Mouse (Mus musculus) liver, embryonic 12.5 days (tissue): Measurements from ENCODE around the gene Gm42674. TPM values are rescaled to one million over a fixed set of nuclear protein-coding genes. Genes with fewer than 3 reads are reported as not detected.
A peak's percentile ranks its signal among the peaks of the same experiment; 100 is the strongest.

Experiments
- ATAC-seq: fragments of 200-750 bp; cut with Nextera tagmentation; 2 replicates; pipeline ENCODE4 v1.8.0; 2017; ENCODE audit warnings: moderate number of reproducible peaks, mild to moderate bottlenecking, moderate library complexity
- H3K27ac ChIP-seq: fragments of 300-500 bp; sonication (generic); 2 replicates; pipeline ENCODE4 v1.5.1; 2016; ENCODE audit warnings: mild to moderate bottlenecking
- H3K27me3 ChIP-seq: fragments of 300-500 bp; sonication (generic); replicated peaks from 2 replicates; pipeline ENCODE4 v1.6.1; 2016; ENCODE audit warnings: mild to moderate bottlenecking, moderate library complexity
- H3K36me3 ChIP-seq: fragments of 300-500 bp; sonication (generic); 2 replicates; pipeline ENCODE4 v1.6.1; 2016; ENCODE audit warnings: mild to moderate bottlenecking, moderate library complexity
- H3K4me1 ChIP-seq: fragments of 300-500 bp; sonication (generic); 2 replicates; pipeline ENCODE4 v1.6.1; 2016
- H3K4me2 ChIP-seq: fragments of 300-500 bp; sonication (generic); 2 replicates; pipeline ENCODE4 v1.6.1; 2016; ENCODE audit warnings: mild to moderate bottlenecking, moderate library complexity
- H3K4me3 ChIP-seq: fragments of 300-500 bp; sonication (generic); 2 replicates; pipeline ENCODE4 v1.5.1; 2016; ENCODE audit warnings: mild to moderate bottlenecking, moderate library complexity
- H3K9ac ChIP-seq: fragments of 300-500 bp; sonication (generic); 2 replicates; pipeline ENCODE4 v1.6.1; 2016; ENCODE audit warnings: mild to moderate bottlenecking, moderate library complexity
- H3K9me3 ChIP-seq: fragments of 300-500 bp; sonication (generic); replicated peaks from 2 replicates; pipeline ENCODE4 v1.6.1; 2016; ENCODE audit warnings: mild to moderate bottlenecking, moderate library complexity
- whole genome bisulfite sequencing: fragments of 180-500 bp; shearing (Covaris S2); methylation state at CpG from one replicate; pipeline ENCODE4 v1.1.7; 2016; ENCODE audit not compliant: insufficient replicate concordance; 5-methylcytosine and 5-hydroxymethylcytosine counted together
- polyA plus RNA-seq: library from polyadenylated mRNA; unstranded; fragments of >200 nt; fragmentation: Nextera tagmentation; extraction: Ambion mirVana; gene quantifications from 2 replicates; pipeline ENCODE4 v1.2.1, GENCODE M21; 2016

Gm42674 gene
- polyA plus RNA-seq, 1 experiment from 2014 or later = not detected

- H3K4me1 ChIP-seq = no peaks in the 10 kb centered on the region; the same call in 1 of the 2 replicates
- no peaks in the 10 kb centered on the region for H3K27me3 ChIP-seq
- H3K4me3 ChIP-seq = no peak overlapping the region
- 28% methylated on average over 5 of the region's 5 CpGs for WGBS
- H3K9ac ChIP-seq = no peak overlapping the region
- no peak overlapping the region for H3K27ac ChIP-seq
- no peak overlapping the region for H3K4me2 ChIP-seq
- no peaks in the 10 kb centered on the region for H3K9me3 ChIP-seq
- ATAC-seq = 0 out of 2 replicates have a peak, but pooled peaks have one; percentile 22
- H3K36me3 ChIP-seq = no peaks in the 10 kb centered on the region
Measured at GRCm38 (mm10) chr3:90585595-90585994, 16.1 kb upstream of the Gm42674 start.

- ATAC-seq = no peak
- no peaks in the 10 kb centered on the region; the same call in 1 of the 2 replicates for H3K4me1 ChIP-seq
- H3K9me3 ChIP-seq = no peaks in the 10 kb centered on the region
- no peak overlapping the region for H3K27ac ChIP-seq
- WGBS = 71% methylated on average over 15 of the region's 15 CpGs
- no peak overlapping the region for H3K4me2 ChIP-seq
- no peak overlapping the region for H3K4me3 ChIP-seq
- H3K27me3 ChIP-seq = no peaks in the 10 kb centered on the region
- no peaks in the 10 kb centered on the region for H3K36me3 ChIP-seq
- no peak overlapping the region for H3K9ac ChIP-seq
Measured at GRCm38 (mm10) chr3:90586016-90586643, 15.6 kb upstream of the Gm42674 start.

GRCm38 (mm10) chr3:90586906-90587305, 14.8 kb upstream of the Gm42674 start:
- 29% methylated on average over 10 of the region's 10 CpGs for WGBS
- H3K9me3 ChIP-seq = no peaks in the 10 kb centered on the region
- H3K4me3 ChIP-seq = no peak overlapping the region
- H3K4me1 ChIP-seq = no peaks in the 10 kb centered on the region; the same call in 1 of the 2 replicates
- no peaks in the 10 kb centered on the region for H3K27me3 ChIP-seq
- ATAC-seq = no peak
- H3K9ac ChIP-seq = no peak overlapping the region
- no peak overlapping the region for H3K27ac ChIP-seq
- no peaks in the 10 kb centered on the region for H3K36me3 ChIP-seq
- H3K4me2 ChIP-seq = no peak overlapping the region

- Histone ChIP-seq H3K4me3 (no peak overlapping the region), H3K4me1 (no peaks in the 10 kb centered on the region; the same call in 1 of the 2 replicates), H3K9ac (no peak overlapping the region), H3K36me3 (no peaks in the 10 kb centered on the region), H3K9me3 (no peaks in the 10 kb centered on the region), H3K27me3 (no peaks in the 10 kb centered on the region), H3K4me2 (no peak overlapping the region), H3K27ac (no peak overlapping the region)
- 75% methylated on average over 14 of the region's 14 CpGs for WGBS
- no peak for ATAC-seq
Measured at GRCm38 (mm10) chr3:90587361-90588101, 14.2 kb upstream of the Gm42674 start.

- no peak overlapping the region for H3K9ac ChIP-seq
- no peaks in the 10 kb centered on the region for H3K36me3 ChIP-seq
- no peak overlapping the region for H3K4me2 ChIP-seq
- H3K27ac ChIP-seq = no peak overlapping the region
- no peak overlapping the region for H3K4me3 ChIP-seq
- no peaks in the 10 kb centered on the region for H3K27me3 ChIP-seq
- H3K4me1 ChIP-seq = no peaks in the 10 kb centered on the region; the same call in 1 of the 2 replicates
- no peaks in the 10 kb centered on the region for H3K9me3 ChIP-seq
- no peak for ATAC-seq
- WGBS = 38% methylated on average over 6 of the region's 6 CpGs
Measured at GRCm38 (mm10) chr3:90589390-90589789, 12.3 kb upstream of the Gm42674 start.

- no peak within 1 kb of the TSS for H3K27ac ChIP-seq
Measured at GRCm38 (mm10) chr3:90589947-90590346, 11.8 kb upstream of the Gm42674 start, which contains the start of gene S100a2. TSS of gene S100a2 (plus strand) at chr3:90590247.

GRCm38 (mm10) chr3:90594466-90594865, 7.2 kb upstream of the Gm42674 start:
- Histone ChIP-seq H3K27ac (no peak overlapping the region), H3K36me3 (no peaks in the 10 kb centered on the region)
- WGBS = 71% methylated on average over 1 of the region's 1 CpGs

More at GRCm38 (mm10) chr3:90589947-90590346, 11.8 kb upstream of the Gm42674 start, which contains the start of gene S100a2:
- no peak within 1 kb of the TSS for H3K4me3 ChIP-seq
- H3K4me2 ChIP-seq = no peak within 1 kb of the TSS
- H3K27me3 ChIP-seq = no peaks in the 10 kb centered on the region
- no peak within 1 kb of the TSS for H3K9ac ChIP-seq
- no peak for ATAC-seq
- H3K9me3 ChIP-seq = no peaks in the 10 kb centered on the region
- no peaks in the 10 kb centered on the region for H3K36me3 ChIP-seq
- H3K4me1 ChIP-seq = no peaks in the 10 kb centered on the region; the same call in 1 of the 2 replicates
- 60% methylated on average over 8 of the region's 8 CpGs for WGBS

GRCm38 (mm10) chr3:90595556-90595955, 6.1 kb upstream of the Gm42674 start:
- no peaks in the 10 kb centered on the region for H3K27me3 ChIP-seq
- ATAC-seq = no peak

More at GRCm38 (mm10) chr3:90594466-90594865, 7.2 kb upstream of the Gm42674 start:
- no peaks in the 10 kb centered on the region for H3K9me3 ChIP-seq
- no peaks in the 10 kb centered on the region for H3K4me1 ChIP-seq
- H3K27me3 ChIP-seq = no peaks in the 10 kb centered on the region
- H3K4me3 ChIP-seq = no peak overlapping the region
- ATAC-seq = no peak
- H3K9ac ChIP-seq = no peak overlapping the region
- H3K4me2 ChIP-seq = no peak overlapping the region

GRCm38 (mm10) chr3:90596810-90597209, 4.9 kb upstream of the Gm42674 start:
- 81% methylated on average over 6 of the region's 6 CpGs for WGBS

More at GRCm38 (mm10) chr3:90595556-90595955, 6.1 kb upstream of the Gm42674 start:
- H3K4me3 ChIP-seq = no peak overlapping the region
- 42% methylated on average over 5 of the region's 5 CpGs for WGBS
- no peak overlapping the region for H3K9ac ChIP-seq
- no peaks in the 10 kb centered on the region for H3K9me3 ChIP-seq
- H3K4me1 ChIP-seq = no peaks in the 10 kb centered on the region
- no peak overlapping the region for H3K4me2 ChIP-seq
- H3K27ac ChIP-seq = no peak overlapping the region
- H3K36me3 ChIP-seq = no peaks in the 10 kb centered on the region

GRCm38 (mm10) chr3:90597736-90598135, 4.0 kb upstream of the Gm42674 start:
- WGBS = 59% methylated on average over 6 of the region's 6 CpGs
- ATAC-seq = no peak
- Histone ChIP-seq H3K27ac (no peak overlapping the region), H3K27me3 (no peaks in the 10 kb centered on the region), H3K9ac (no peak overlapping the region), H3K36me3 (no peaks in the 10 kb centered on the region), H3K4me3 (no peak overlapping the region), H3K4me2 (no peak overlapping the region), H3K4me1 (no peaks in the 10 kb centered on the region), H3K9me3 (no peaks in the 10 kb centered on the region)

More at GRCm38 (mm10) chr3:90596810-90597209, 4.9 kb upstream of the Gm42674 start:
- no peak overlapping the region for H3K27ac ChIP-seq
- H3K27me3 ChIP-seq = no peaks in the 10 kb centered on the region
- H3K4me1 ChIP-seq = no peaks in the 10 kb centered on the region
- no peak overlapping the region for H3K4me2 ChIP-seq
- no peak overlapping the region for H3K4me3 ChIP-seq
- no peaks in the 10 kb centered on the region for H3K9me3 ChIP-seq
- H3K9ac ChIP-seq = no peak overlapping the region
- no peaks in the 10 kb centered on the region for H3K36me3 ChIP-seq
- ATAC-seq = no peak

GRCm38 (mm10) chr3:90598212-90598611, 3.5 kb upstream of the Gm42674 start:
- no peaks in the 10 kb centered on the region for H3K9me3 ChIP-seq
- H3K27me3 ChIP-seq = no peaks in the 10 kb centered on the region
- no peak overlapping the region for H3K4me3 ChIP-seq
- no peak overlapping the region for H3K9ac ChIP-seq
- whole genome bisulfite sequencing = 61% methylated on average over 4 of the region's 4 CpGs
- H3K4me1 ChIP-seq = 0 out of 2 replicates have a peak, but pooled peaks cover under 1% of the 10 kb centered on the region
- no peaks in the 10 kb centered on the region for H3K36me3 ChIP-seq
- H3K27ac ChIP-seq = no peak overlapping the region
- no peak overlapping the region for H3K4me2 ChIP-seq
- no peak for ATAC-seq

- no peak for ATAC-seq
- 0 out of 2 replicates have a peak, but pooled peaks cover 4% of the 10 kb centered on the region for H3K4me1 ChIP-seq
- WGBS = 58% methylated on average over 3 of the region's 3 CpGs
- H3K27me3 ChIP-seq = no peaks in the 10 kb centered on the region
- H3K9ac ChIP-seq = no peak overlapping the region
- no peaks in the 10 kb centered on the region for H3K9me3 ChIP-seq
- no peak overlapping the region for H3K4me3 ChIP-seq
- no peak overlapping the region for H3K27ac ChIP-seq
- no peak overlapping the region for H3K4me2 ChIP-seq
- H3K36me3 ChIP-seq = no peaks in the 10 kb centered on the region
Measured at GRCm38 (mm10) chr3:90599401-90599800, 2.3 kb upstream of the Gm42674 start.
